Mouse (Mus musculus) CD4-positive, CD25-positive, alpha-beta regulatory T cell (primary cell): ENCODE measurements around the gene Rsrc2. TPM values are rescaled to one million over a fixed set of nuclear protein-coding genes. Genes with fewer than 3 reads are reported as not detected.

Source experiments
- polyA plus RNA-seq: library from polyadenylated mRNA; unstranded; fragments of 100-300 nt; shearing (Covaris generic); gene quantifications from one replicate; pipeline ENCODE4 v1.2.1, GENCODE M21; 2017

Gene Rsrc2
- 176 TPM for polyA plus RNA-seq

DNA sequence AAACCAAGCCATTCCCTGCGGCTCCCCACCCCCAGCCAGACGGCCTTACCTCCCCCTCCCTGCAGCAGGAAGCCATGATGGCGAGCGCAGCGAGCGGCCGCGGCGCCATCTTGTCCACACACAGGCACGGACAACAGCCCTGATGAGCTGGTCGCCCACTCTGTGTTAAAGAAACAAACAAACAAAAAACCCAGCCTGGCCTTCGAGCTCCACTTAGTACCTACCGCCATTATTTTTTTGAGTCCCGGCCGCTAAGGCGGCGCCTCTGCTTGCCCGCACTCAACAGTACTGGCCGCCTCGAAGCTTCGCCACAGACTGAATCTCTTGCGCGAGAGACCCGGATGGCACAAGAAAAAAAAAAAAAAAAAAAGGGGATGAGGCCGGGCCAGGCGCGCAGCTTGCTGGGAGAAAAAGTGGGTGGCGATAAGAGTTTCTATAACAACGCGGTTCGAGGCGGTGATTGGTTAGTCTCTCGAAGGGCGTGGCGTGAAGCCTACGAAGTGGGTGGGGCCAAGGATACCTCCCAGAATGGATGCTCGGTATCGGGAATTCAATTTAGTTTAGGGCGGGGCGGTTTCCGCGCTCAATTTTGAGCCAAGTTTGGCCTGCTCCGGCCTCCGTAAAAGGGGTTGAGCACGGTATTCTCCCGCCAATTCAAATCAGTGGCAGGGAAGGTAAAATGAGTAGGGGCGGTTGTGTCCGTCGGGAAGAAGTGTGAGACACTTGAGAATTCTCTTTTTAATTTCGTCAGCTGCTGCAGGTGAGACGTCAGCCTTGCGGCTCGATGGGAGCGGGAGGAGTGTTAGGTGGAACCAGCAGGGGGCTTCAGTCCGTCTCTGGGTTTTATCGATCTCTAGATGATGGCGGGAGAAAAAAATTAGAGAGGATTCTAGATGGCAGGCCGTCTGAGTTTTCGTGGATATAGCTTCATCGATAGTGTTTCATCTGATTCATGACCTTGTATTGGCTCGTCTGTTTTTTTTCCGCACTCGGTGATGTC, at the start of gene Rsrc2, which contains the start of gene Kntc1:
TSS of gene Rsrc2 (minus strand) at position 350 of the 1,000 bp plus-strand sequence.
TSS of gene Kntc1 (plus strand) at position 652 of the 1,000 bp plus-strand sequence.

GRCm38 (mm10) chr5:123720328-123721311, 28.6 kb downstream of the Rsrc2 start, which contains the start of gene Zcchc8:
Zcchc8 (minus strand) TSS chr5:123721100.

GRCm38 (mm10) chr5:123684221-123685144, 64.7 kb downstream of the Rsrc2 start, which contains the start of gene Clip1:
Clip1 (minus strand) TSS chr5:123684618.

Other genes with a start within 250 kb of the Rsrc2 start
- gene B3gnt4, start 239.0 kb downstream of the Rsrc2 start, polyA plus RNA-seq: 0.14 TPM
- 117 TPM for gene Diablo, start 225.2 kb downstream of the Rsrc2 start, polyA plus RNA-seq
- gene Gm49027, start 223.9 kb downstream of the Rsrc2 start, polyA plus RNA-seq: 0.95 TPM
- 49.8 TPM for gene Vps33a, start 176.4 kb downstream of the Rsrc2 start, polyA plus RNA-seq
- 76.0 TPM for gene Clip1, start 64.8 kb downstream of the Rsrc2 start, polyA plus RNA-seq
- gene Zcchc8, start 28.3 kb downstream of the Rsrc2 start, polyA plus RNA-seq: 98.1 TPM
- 1.8 TPM for gene Kntc1, start 302 bp upstream of the Rsrc2 start, polyA plus RNA-seq
- gene Hcar2, start 116.1 kb upstream of the Rsrc2 start, polyA plus RNA-seq: 0.66 TPM
- not detected for gene Hcar1, start 130.6 kb upstream of the Rsrc2 start, polyA plus RNA-seq
- gene Denr, start 157.8 kb upstream of the Rsrc2 start, polyA plus RNA-seq: 101 TPM
- 6.6 TPM for gene Gm43518, start 178.0 kb upstream of the Rsrc2 start, polyA plus RNA-seq
- gene Ccdc62, start 181.3 kb upstream of the Rsrc2 start, polyA plus RNA-seq: 3.4 TPM
- 41.6 TPM for gene Hip1r, start 224.2 kb upstream of the Rsrc2 start, polyA plus RNA-seq